Mouse (Mus musculus) spleen, adult 2 months (tissue): ENCODE results near the gene Rps15a.

ENCODE experiments used
- CTCF ChIP-seq: fragments of 200-500 bp; IDR thresholded peaks from 2 replicates; pipeline ENCODE4 v1.5.1; 2011; ENCODE audit warnings: mild to moderate bottlenecking, inconsistent platforms; ENCODE audit not compliant: insufficient read depth, insufficient read length, insufficient replicate concordance; ENCODE audit errors: extremely low read depth
- POLR2A ChIP-seq: fragments of 200-500 bp; IDR thresholded peaks from 2 replicates; pipeline ENCODE4 v1.6.1; 2011; ENCODE audit warnings: low read depth, low read length, inconsistent platforms

DNA sequence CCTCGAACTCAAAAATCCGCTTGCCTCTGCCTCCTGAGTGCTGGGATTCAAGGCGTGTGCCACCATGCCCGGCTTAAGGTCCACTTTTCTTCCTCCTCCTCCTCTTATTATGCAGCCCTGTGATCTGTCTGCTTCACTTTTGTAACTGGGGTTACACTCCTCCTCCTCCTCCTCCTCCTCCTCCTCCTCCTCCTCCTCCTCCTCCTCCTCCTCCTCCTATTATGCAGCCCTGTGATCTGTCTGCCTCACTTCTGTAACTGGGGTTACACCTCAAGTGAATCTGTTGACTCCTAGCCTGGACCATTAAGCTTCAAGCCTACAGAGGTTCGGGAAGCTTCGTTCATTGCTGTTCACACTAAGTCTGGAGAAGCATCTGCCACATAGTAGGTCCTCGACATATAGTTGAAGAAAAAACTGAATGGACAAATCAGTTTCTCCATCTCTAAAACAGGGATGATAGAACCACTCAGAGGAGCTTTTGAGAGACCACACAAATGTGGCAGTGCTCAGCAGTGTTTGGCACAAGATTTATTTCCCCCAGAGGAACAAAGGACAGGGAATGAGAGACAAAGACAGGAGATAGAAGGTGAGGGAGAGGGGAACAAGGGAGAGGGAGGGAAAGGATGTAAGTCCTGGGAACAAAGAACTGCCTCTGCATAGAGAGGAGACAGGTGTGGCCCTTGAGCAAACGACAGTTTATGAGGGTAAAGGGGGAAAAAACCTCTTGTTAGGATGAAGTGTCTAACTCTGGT is 975 bp upstream of the Rps15a start:
- TF ChIP-seq CTCF (no peak), POLR2A (no peak)
